ENCODE assay signal across 15 mouse cellular contexts in the genomic region with DNA sequence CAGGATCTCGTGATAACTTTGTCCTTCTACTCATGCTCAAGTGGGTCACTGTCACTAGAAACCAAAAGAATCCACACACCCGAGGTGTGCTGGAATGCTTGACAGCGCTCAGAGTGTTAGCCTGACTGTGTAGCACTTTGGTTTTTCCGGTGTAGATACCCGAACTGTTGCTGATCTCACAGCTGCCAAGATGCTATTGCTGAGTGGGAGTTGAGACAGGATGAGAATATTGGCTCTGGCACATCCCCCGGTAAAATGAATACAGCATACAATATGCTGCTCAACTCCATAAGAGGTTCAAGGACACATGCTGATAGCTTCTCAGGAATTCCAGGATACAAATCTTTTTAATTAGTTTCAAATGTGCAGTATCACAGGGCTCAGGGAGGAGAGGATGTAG. TPM values are rescaled to one million over a fixed set of nuclear protein-coding genes. Genes with fewer than 3 reads are reported as not detected.
DNase-seq lines count a peak whose midpoint lies in the region; ATAC-seq and TF ChIP-seq lines count a peak whose summit lies in the region.
"Had no signal": no experiment of that assay in that cellular context is flagged by ENCODE, and none has a peak within 500 bp of the region (broad histone marks: within the 10 kb centered on the region; RNA-seq: fewer than 3 reads in every experiment).

No protein-coding gene starts in this region.

- peaks cover 48% of the 10 kb centered on the region for H3K4me1 ChIP-seq in heart, embryonic 11.5 days (ENCODE audit: control insufficient read depth, insufficient read depth, low read length)
- H3K4me1 ChIP-seq in intestine, embryonic 16.5 days (ENCODE audit: control insufficient read depth, insufficient read depth, low read length): peaks cover 9% of the 10 kb centered on the region; the same call in 1 of the 2 replicates
- no peaks in the 10 kb centered on the region for H3K4me1 ChIP-seq in cerebellum, adult 2 months (ENCODE audit: control insufficient read depth, insufficient read depth, low read length)

- H3K27ac ChIP-seq in heart, embryonic 11.5 days (ENCODE audit: low read depth, low read length): peak overlapping the region; percentile 91
- no peak overlapping the region for H3K27ac ChIP-seq in intestine, embryonic 16.5 days (ENCODE audit: low read length)
- H3K27ac ChIP-seq in cerebellum, adult 2 months (ENCODE audit: insufficient read depth, low read length): no peak overlapping the region

- H3K36me3 ChIP-seq in heart, embryonic 11.5 days (ENCODE audit: control insufficient read depth, insufficient read depth, low read length): no peaks in the 10 kb centered on the region
- no peaks in the 10 kb centered on the region for H3K36me3 ChIP-seq in intestine, embryonic 16.5 days (ENCODE audit: control insufficient read depth, insufficient read depth, low read length)

- H3K4me2 ChIP-seq in heart, embryonic 11.5 days: no peak overlapping the region
- no peak overlapping the region for H3K4me2 ChIP-seq in intestine, embryonic 16.5 days (ENCODE audit: low read depth, low read length)

- no peak overlapping the region for H3K4me3 ChIP-seq in heart, embryonic 11.5 days (ENCODE audit: low read depth, low read length)
- H3K4me3 ChIP-seq in intestine, embryonic 16.5 days (ENCODE audit: low read length): no peak overlapping the region
- H3K4me3 ChIP-seq in cerebellum, adult 2 months (replicated peaks; ENCODE audit: insufficient read depth, low read depth, low read length): no peak overlapping the region
- H3K4me3 ChIP-seq: myocyte had no signal

- DNase-seq in heart, adult 8-10 months (ENCODE audit: low spot score): no peak
- DNase-seq in left cerebral cortex, postnatal 14 days (ENCODE audit: low spot score in 2 of 2): peak; percentile 22 to 65
- no peak for DNase-seq in left cerebral cortex, postnatal 10 days (ENCODE audit: extremely low spot score in 1 of 2, low spot score in 2 of 2)
- DNase-seq in brain, adult 2 months (ENCODE audit: low read depth, low spot score): peak; percentile 75
- DNase-seq in cerebellum, adult 2 months: no peak
- DNase-seq in thymus, postnatal 0 days (ENCODE audit: low spot score): no peak
- DNase-seq: gastrocnemius, postnatal 14 days had no signal

- no peaks in the 10 kb centered on the region for H3K27me3 ChIP-seq in heart, embryonic 11.5 days (ENCODE audit: control insufficient read depth, insufficient read depth, low read length)
- no peaks in the 10 kb centered on the region for H3K27me3 ChIP-seq in intestine, embryonic 16.5 days (replicated peaks; ENCODE audit: control insufficient read depth, insufficient read depth, low read length)
- no peaks in the 10 kb centered on the region for H3K27me3 ChIP-seq in cerebellum, adult 2 months (ENCODE audit: control insufficient read depth, insufficient read depth, low read length)

- H3K9me3 ChIP-seq in heart, embryonic 11.5 days (replicated peaks; ENCODE audit: control insufficient read depth, low read length): no peaks in the 10 kb centered on the region
- no peaks in the 10 kb centered on the region for H3K9me3 ChIP-seq in intestine, embryonic 16.5 days (ENCODE audit: control insufficient read depth, low read length)

- TF ChIP-seq POLR2A in cerebellum, adult 2 months (IDR thresholded peaks at IDR 0.05; ENCODE audit: borderline replicate concordance, insufficient read depth, low read length): no peak

- intact Hi-C loops in left cerebral cortex, postnatal 14 days (cut with DNase I): no loop called here
- intact Hi-C loops in left cerebral cortex, postnatal 10 days (cut with DNase I): no loop called here

- no peak for TF ChIP-seq CTCF in cerebellum, adult 2 months (IDR thresholded peaks at IDR 0.05; ENCODE audit: borderline replicate concordance, insufficient read depth, low read depth, low read length)

- peak; percentile 53; the same call in 1 of the 2 replicates for ATAC-seq in heart, embryonic 11.5 days (replicated peaks; ENCODE audit: insufficient number of reproducible peaks, low FRiP score, low TSS enrichment)
- ATAC-seq in intestine, embryonic 16.5 days: 0 out of 2 replicates have a peak, but pooled peaks have one; percentile 21
- ATAC-seq: hindbrain, embryonic 16.5 days had no signal

- H3K9ac ChIP-seq in heart, embryonic 11.5 days (ENCODE audit: low read depth, low read length): no peak overlapping the region
- no peak overlapping the region for H3K9ac ChIP-seq in intestine, embryonic 16.5 days (ENCODE audit: low read depth, low read length)

- 24% methylated on average over 6 of the region's 6 CpGs for WGBS in heart, embryonic 11.5 days (ENCODE audit: insufficient replicate concordance)
- 64% methylated on average over 6 of the region's 6 CpGs for WGBS in intestine, embryonic 16.5 days
- 59% methylated on average over 6 of the region's 6 CpGs for WGBS in cerebellum, adult 2 months

RNA-seq across cellular contexts. Expression of a gene that starts 12.6 kb away (rescaled TPM):
- polyA plus RNA-seq in heart, embryonic 11.5 days (2014; fragmentation: Nextera tagmentation; extraction: Ambion mirVana): 8.3 and 11.7 TPM in 2 replicates
- total RNA-seq in heart, adult 8-10 months (2022): under 1 TPM in 1 of 4 experiments, not detected in 3; 0.31 TPM
- total RNA-seq in left cerebral cortex, postnatal 14 days (2021): 1 to 10 TPM; 2.1 to 3.3 TPM
- total RNA-seq in left cerebral cortex, postnatal 10 days (2021): 1 to 10 TPM; 3.6 to 4.6 TPM
- polyA plus RNA-seq in intestine, embryonic 16.5 days (2015; fragmentation: Nextera tagmentation; extraction: Ambion mirVana): 399 and 443 TPM in 2 replicates
- polyA plus RNA-seq in cerebellum, adult 2 months (2012; rRNA removed): 7.0 and 7.7 TPM in 2 replicates
- 2.5 and 2.6 TPM in 2 replicates for polyA plus RNA-seq in thymus, postnatal 0 days (2015; fragmentation: Nextera tagmentation; extraction: Ambion mirVana)
- total RNA-seq: megakaryocyte progenitor cell, adult 5-6 weeks had no signal
- polyA plus RNA-seq: C2C12; liver, adult 2 months; myocyte had no signal

RNA-seq across cellular contexts. Expression of a gene that starts 19.2 kb away (rescaled TPM):
- 0.62 TPM in 1 of 2 replicates, not detected in the other for polyA plus RNA-seq in heart, embryonic 11.5 days (2014; fragmentation: Nextera tagmentation; extraction: Ambion mirVana)
- total RNA-seq in heart, adult 8-10 months (2022): under 1 TPM in 1 of 4 experiments, not detected in 3; 0.40 TPM
- 1 to 10 TPM in 1 of 2 experiments, under 1 TPM in 1; 0.25 to 1.3 TPM for total RNA-seq in left cerebral cortex, postnatal 14 days (2021)
- 1 to 10 TPM in 1 of 2 experiments, under 1 TPM in 1; 0.39 to 1.4 TPM for total RNA-seq in left cerebral cortex, postnatal 10 days (2021)
- polyA plus RNA-seq in intestine, embryonic 16.5 days (2015; fragmentation: Nextera tagmentation; extraction: Ambion mirVana): not detected in 2 replicates
- polyA plus RNA-seq in cerebellum, adult 2 months (2012; rRNA removed): 0.08 and 0.17 TPM in 2 replicates
- 0.12 and 0.13 TPM in 2 replicates for polyA plus RNA-seq in thymus, postnatal 0 days (2015; fragmentation: Nextera tagmentation; extraction: Ambion mirVana)
- total RNA-seq: liver, adult 2 months; megakaryocyte progenitor cell, adult 5-6 weeks had no signal
- polyA plus RNA-seq: forebrain, embryonic 11.5 days; liver, adult 2 months had no signal

RNA-seq across cellular contexts. Expression of a gene that starts 19.2 kb away (rescaled TPM):
- 29.3 and 30.9 TPM in 2 replicates for polyA plus RNA-seq in heart, embryonic 11.5 days (2014; fragmentation: Nextera tagmentation; extraction: Ambion mirVana)
- 10 to 100 TPM in 2 of 4 experiments, 1 to 10 TPM in 2; 7.3 to 12.4 (median 9.5) TPM for total RNA-seq in heart, adult 8-10 months (2022)
- total RNA-seq in left cerebral cortex, postnatal 14 days (2021): 10 to 100 TPM; 16.1 to 16.4 TPM
- 10 to 100 TPM; 16.3 to 16.6 TPM for total RNA-seq in left cerebral cortex, postnatal 10 days (2021)
- polyA plus RNA-seq in intestine, embryonic 16.5 days (2015; fragmentation: Nextera tagmentation; extraction: Ambion mirVana): 33.0 and 34.0 TPM in 2 replicates
- polyA plus RNA-seq in cerebellum, adult 2 months (2012; rRNA removed): 33.9 and 36.7 TPM in 2 replicates
- polyA plus RNA-seq in thymus, postnatal 0 days (2015; fragmentation: Nextera tagmentation; extraction: Ambion mirVana): 34.4 and 38.4 TPM in 2 replicates

RNA-seq across cellular contexts. Expression of a gene that starts 39.4 kb away (rescaled TPM):
- polyA plus RNA-seq in heart, embryonic 11.5 days (2014; fragmentation: Nextera tagmentation; extraction: Ambion mirVana): 2.4 TPM in 2 replicates
- total RNA-seq in heart, adult 8-10 months (2022): not detected
- under 1 TPM; 0.15 to 0.19 TPM for total RNA-seq in left cerebral cortex, postnatal 14 days (2021)
- under 1 TPM; 0.15 to 0.16 TPM for total RNA-seq in left cerebral cortex, postnatal 10 days (2021)
- 0.39 and 0.58 TPM in 2 replicates for polyA plus RNA-seq in intestine, embryonic 16.5 days (2015; fragmentation: Nextera tagmentation; extraction: Ambion mirVana)
- 0.14 and 0.16 TPM in 2 replicates for polyA plus RNA-seq in cerebellum, adult 2 months (2012; rRNA removed)
- 0.09 TPM in 1 of 2 replicates, not detected in the other for polyA plus RNA-seq in thymus, postnatal 0 days (2015; fragmentation: Nextera tagmentation; extraction: Ambion mirVana)
- total RNA-seq: liver, adult 2 months; megakaryocyte progenitor cell, adult 5-6 weeks had no signal
- polyA plus RNA-seq: C2C12; liver, adult 2 months had no signal

Comparison
In these comparisons a context has a peak if more than half of its experiments do, and no peak if none do; other contexts are left out.
1. DNase-seq: peak in left cerebral cortex, postnatal 14 days (2 of 2) and brain, adult 2 months (single experiment); none in heart, adult 8-10 months (single experiment), left cerebral cortex, postnatal 10 days (0 of 2), cerebellum, adult 2 months (0 of 2) and thymus, postnatal 0 days (single experiment).
2. RNA of a gene that starts 12.6 kb away (polyA plus RNA-seq): 399 to 443 TPM in intestine, embryonic 16.5 days; 8.3 to 11.7 TPM in heart, embryonic 11.5 days, 7.0 to 7.7 TPM in cerebellum, adult 2 months and 2.5 to 2.6 TPM in thymus, postnatal 0 days; every median in the first group is over 10 times any median in the second.